13 mouse cellular contexts compared by ENCODE assay signal in the genomic region with DNA sequence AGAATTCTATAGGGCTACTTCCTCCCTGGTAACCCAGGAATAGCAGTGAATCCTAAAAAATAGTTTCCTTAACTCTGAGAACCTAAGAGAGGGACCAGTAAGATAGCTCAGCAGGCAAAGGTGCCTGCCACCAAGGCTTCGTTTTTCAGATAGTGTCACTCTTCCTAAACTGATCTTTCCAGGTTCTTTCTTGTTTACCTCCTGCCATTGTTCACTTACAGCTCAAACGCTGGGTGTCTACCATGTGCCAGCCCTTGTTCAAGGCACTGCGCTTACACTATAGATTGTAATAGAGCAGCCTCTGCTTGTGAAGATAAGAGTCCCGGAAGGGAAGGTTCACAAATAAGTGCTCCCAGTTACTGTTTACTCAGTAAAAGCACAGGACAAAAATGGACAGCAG. TPM values are rescaled to one million over a fixed set of nuclear protein-coding genes. Genes with fewer than 3 reads are reported as not detected.
A peak's percentile ranks its signal among the peaks of the same experiment; 100 is the strongest.
DNase-seq lines count a peak whose midpoint lies in the region; ATAC-seq and TF ChIP-seq lines count a peak whose summit lies in the region.
"Had no signal": no experiment of that assay in that cellular context is flagged by ENCODE, and none has a peak within 500 bp of the region (broad histone marks: within the 10 kb centered on the region; RNA-seq: fewer than 3 reads in every experiment).

No protein-coding gene starts in this region.

- peak; percentile 65 for DNase-seq in midbrain, embryonic 11.5 days (ENCODE audit: low spot score, missing footprints)
- DNase-seq in intestine, embryonic 14.5 days (ENCODE audit: low spot score): no peak
- peak; percentile 40 for DNase-seq in liver, postnatal 0 days
- peak; percentile 54 for DNase-seq in stomach, postnatal 0 days (ENCODE audit: low spot score)
- DNase-seq in layer of hippocampus, postnatal 25 days (ENCODE audit: extremely low spot score in 1 of 2, low spot score in 1 of 2): no peak
- no peak for DNase-seq in left cerebral cortex, adult 11 months (ENCODE audit: low spot score)
- DNase-seq: gastrocnemius, postnatal 25 days; right cerebral cortex, adult 18-20 months had no signal

- no peak overlapping the region for H3K4me3 ChIP-seq in midbrain, embryonic 11.5 days (ENCODE audit: low read depth, low read length)
- no peak overlapping the region for H3K4me3 ChIP-seq in midbrain, embryonic 13.5 days (replicated peaks)
- no peak overlapping the region for H3K4me3 ChIP-seq in intestine, embryonic 14.5 days (ENCODE audit: low read depth, low read length)
- peak overlapping the region; percentile 92; the same call in 1 of the 2 replicates for H3K4me3 ChIP-seq in liver, postnatal 0 days (ENCODE audit: low read depth, low read length)
- H3K4me3 ChIP-seq in stomach, postnatal 0 days (ENCODE audit: low read depth, low read length): no peak overlapping the region
- no peak overlapping the region for H3K4me3 ChIP-seq in kidney, embryonic 14.5 days (ENCODE audit: low read length)
- H3K4me3 ChIP-seq: forebrain, embryonic 12.5 days had no signal

- peak; percentile 84 for TF ChIP-seq EP300 in liver, postnatal 0 days (IDR thresholded peaks at IDR 0.05; ENCODE audit: low read depth)
- no peak for TF ChIP-seq EP300 in stomach, postnatal 0 days (optimal IDR thresholded peaks at IDR 0.05)

- peaks cover 19% of the 10 kb centered on the region for H3K4me1 ChIP-seq in midbrain, embryonic 11.5 days (ENCODE audit: control insufficient read depth, insufficient read depth, low read length)
- H3K4me1 ChIP-seq in midbrain, embryonic 13.5 days (replicated peaks): peaks cover 30% of the 10 kb centered on the region
- peaks cover 24% of the 10 kb centered on the region for H3K4me1 ChIP-seq in intestine, embryonic 14.5 days (replicated peaks; ENCODE audit: control insufficient read depth, insufficient read depth, low read length)
- H3K4me1 ChIP-seq in liver, postnatal 0 days (ENCODE audit: insufficient read depth): peaks cover 49% of the 10 kb centered on the region
- H3K4me1 ChIP-seq in stomach, postnatal 0 days (replicated peaks; ENCODE audit: control insufficient read depth, insufficient read depth): peaks cover 10% of the 10 kb centered on the region
- peaks cover 13% of the 10 kb centered on the region for H3K4me1 ChIP-seq in kidney, embryonic 14.5 days (ENCODE audit: control insufficient read depth, insufficient read depth, low read length)

- no peaks in the 10 kb centered on the region for H3K9me3 ChIP-seq in midbrain, embryonic 11.5 days (ENCODE audit: control insufficient read depth, low read length)
- H3K9me3 ChIP-seq in midbrain, embryonic 13.5 days: peaks cover 2% of the 10 kb centered on the region; the same call in 1 of the 2 replicates
- H3K9me3 ChIP-seq in intestine, embryonic 14.5 days (ENCODE audit: control insufficient read depth, low read length): no peaks in the 10 kb centered on the region
- H3K9me3 ChIP-seq in liver, postnatal 0 days (ENCODE audit: low read length): no peaks in the 10 kb centered on the region
- H3K9me3 ChIP-seq in stomach, postnatal 0 days (ENCODE audit: control insufficient read depth, low read length): no peaks in the 10 kb centered on the region
- H3K9me3 ChIP-seq in kidney, embryonic 14.5 days (ENCODE audit: control insufficient read depth, low read length): no peaks in the 10 kb centered on the region; the same call in 1 of the 2 replicates

- H3K27ac ChIP-seq in midbrain, embryonic 11.5 days (ENCODE audit: low read depth, low read length): no peak overlapping the region
- H3K27ac ChIP-seq in midbrain, embryonic 13.5 days: no peak overlapping the region
- H3K27ac ChIP-seq in intestine, embryonic 14.5 days (ENCODE audit: low read depth): 0 out of 2 replicates have a peak overlapping the region, but pooled peaks have one; percentile 43
- peak overlapping the region; percentile 96 for H3K27ac ChIP-seq in liver, postnatal 0 days (ENCODE audit: low read depth)
- H3K27ac ChIP-seq in stomach, postnatal 0 days (replicated peaks): peak overlapping the region; percentile 99
- H3K27ac ChIP-seq in kidney, embryonic 14.5 days (ENCODE audit: low read depth, low read length): no peak overlapping the region
- H3K27ac ChIP-seq: forebrain, embryonic 12.5 days; hindbrain, embryonic 14.5 days had no signal

- no peaks in the 10 kb centered on the region for H3K27me3 ChIP-seq in midbrain, embryonic 11.5 days (ENCODE audit: control insufficient read depth, insufficient read depth, low read length)
- no peaks in the 10 kb centered on the region for H3K27me3 ChIP-seq in midbrain, embryonic 13.5 days
- H3K27me3 ChIP-seq in intestine, embryonic 14.5 days (replicated peaks; ENCODE audit: control insufficient read depth, insufficient read depth, low read length): no peaks in the 10 kb centered on the region
- H3K27me3 ChIP-seq in liver, postnatal 0 days (ENCODE audit: insufficient read depth, low read length): no peaks in the 10 kb centered on the region
- no peaks in the 10 kb centered on the region for H3K27me3 ChIP-seq in stomach, postnatal 0 days (ENCODE audit: control insufficient read depth, insufficient read depth, low read length)
- H3K27me3 ChIP-seq in kidney, embryonic 14.5 days (ENCODE audit: control insufficient read depth, insufficient read depth, low read length): no peaks in the 10 kb centered on the region
- H3K27me3 ChIP-seq: CH12.LX; forebrain, embryonic 12.5 days had no signal

- 83% methylated on average over 4 of the region's 4 CpGs for WGBS in midbrain, embryonic 11.5 days
- 93% methylated on average over 4 of the region's 4 CpGs for WGBS in midbrain, embryonic 13.5 days
- 83% methylated on average over 4 of the region's 4 CpGs for WGBS in intestine, embryonic 14.5 days
- WGBS in liver, postnatal 0 days (ENCODE audit: insufficient replicate concordance): 31% methylated on average over 4 of the region's 4 CpGs
- WGBS in stomach, postnatal 0 days: 58% methylated on average over 4 of the region's 4 CpGs
- WGBS in kidney, embryonic 14.5 days: 84% methylated on average over 4 of the region's 4 CpGs

- no peak overlapping the region for H3K9ac ChIP-seq in midbrain, embryonic 11.5 days (ENCODE audit: low read length)
- H3K9ac ChIP-seq in midbrain, embryonic 13.5 days (replicated peaks): no peak overlapping the region
- no peak overlapping the region for H3K9ac ChIP-seq in intestine, embryonic 14.5 days (ENCODE audit: low read length)
- peak overlapping the region; percentile 96; the same call in 1 of the 2 replicates for H3K9ac ChIP-seq in liver, postnatal 0 days (replicated peaks)
- no peak overlapping the region for H3K9ac ChIP-seq in stomach, postnatal 0 days (ENCODE audit: low read length)
- H3K9ac ChIP-seq in kidney, embryonic 14.5 days (ENCODE audit: low read depth, low read length): no peak overlapping the region
- H3K9ac ChIP-seq: forebrain, embryonic 12.5 days; hindbrain, embryonic 14.5 days had no signal

- no peak overlapping the region for H3K4me2 ChIP-seq in midbrain, embryonic 11.5 days
- H3K4me2 ChIP-seq in midbrain, embryonic 13.5 days (replicated peaks): no peak overlapping the region
- H3K4me2 ChIP-seq in intestine, embryonic 14.5 days (ENCODE audit: low read length): no peak overlapping the region
- peak overlapping the region; percentile 97 for H3K4me2 ChIP-seq in liver, postnatal 0 days (ENCODE audit: low read depth, low read length)
- H3K4me2 ChIP-seq in stomach, postnatal 0 days (replicated peaks; ENCODE audit: low read depth): no peak overlapping the region
- no peak overlapping the region for H3K4me2 ChIP-seq in kidney, embryonic 14.5 days (replicated peaks; ENCODE audit: low read depth, low read length)

- no peak for TF ChIP-seq CTCF in liver, postnatal 0 days (IDR thresholded peaks at IDR 0.05; ENCODE audit: low read depth)
- no peak for TF ChIP-seq CTCF in stomach, postnatal 0 days (IDR thresholded peaks at IDR 0.05; ENCODE audit: low read depth)

- peaks cover 4% of the 10 kb centered on the region for H3K36me3 ChIP-seq in midbrain, embryonic 11.5 days (ENCODE audit: control insufficient read depth, insufficient read depth, low read length)
- H3K36me3 ChIP-seq in midbrain, embryonic 13.5 days: peaks cover 5% of the 10 kb centered on the region; the same call in 1 of the 2 replicates
- peaks cover 11% of the 10 kb centered on the region for H3K36me3 ChIP-seq in intestine, embryonic 14.5 days (ENCODE audit: control insufficient read depth, insufficient read depth, low read length)
- peaks cover 9% of the 10 kb centered on the region for H3K36me3 ChIP-seq in liver, postnatal 0 days (replicated peaks; ENCODE audit: insufficient read depth, low read length)
- no peaks in the 10 kb centered on the region for H3K36me3 ChIP-seq in stomach, postnatal 0 days (ENCODE audit: control insufficient read depth, insufficient read depth, low read length)
- H3K36me3 ChIP-seq in kidney, embryonic 14.5 days (ENCODE audit: control insufficient read depth, insufficient read depth, low read length): peaks cover 5% of the 10 kb centered on the region; the same call in 1 of the 2 replicates

- ATAC-seq in midbrain, embryonic 11.5 days (ENCODE audit: low FRiP score): no peak
- ATAC-seq in midbrain, embryonic 13.5 days: no peak
- ATAC-seq in intestine, embryonic 14.5 days (replicated peaks; ENCODE audit: low FRiP score, low TSS enrichment, low read depth): no peak
- ATAC-seq in liver, postnatal 0 days: peak; percentile 14
- no peak for ATAC-seq in stomach, postnatal 0 days (ENCODE audit: low FRiP score, low TSS enrichment)
- no peak for ATAC-seq in kidney, embryonic 14.5 days (ENCODE audit: low FRiP score, low TSS enrichment)

RNA-seq across cellular contexts. Expression of a gene that starts 1.6 kb away (rescaled TPM):
- polyA plus RNA-seq in midbrain, embryonic 11.5 days (2014; fragmentation: Nextera tagmentation; extraction: Ambion mirVana): 80.3 and 84.4 TPM in 2 replicates
- 68.6 and 69.6 TPM in 2 replicates for polyA plus RNA-seq in midbrain, embryonic 13.5 days (2015; fragmentation: Nextera tagmentation; extraction: Ambion mirVana)
- 84.5 and 96.8 TPM in 2 replicates for polyA plus RNA-seq in intestine, embryonic 14.5 days (2014; fragmentation: Nextera tagmentation; extraction: Ambion mirVana)
- 35.8 and 39.6 TPM in 2 replicates for polyA plus RNA-seq in liver, postnatal 0 days (2015; fragmentation: Nextera tagmentation; extraction: Ambion mirVana)
- polyA plus RNA-seq in stomach, postnatal 0 days (2015; fragmentation: Nextera tagmentation; extraction: Ambion mirVana): 54.7 and 62.9 TPM in 2 replicates
- 10 to 100 TPM; 56.5 to 63.2 TPM for total RNA-seq in layer of hippocampus, postnatal 25 days (2021)
- polyA plus RNA-seq in kidney, embryonic 14.5 days (2014; fragmentation: Nextera tagmentation; extraction: Ambion mirVana): 81.6 and 101 TPM in 2 replicates

RNA-seq across cellular contexts. Expression of a gene that starts 1.7 kb away (rescaled TPM):
- polyA plus RNA-seq in midbrain, embryonic 11.5 days (2014; fragmentation: Nextera tagmentation; extraction: Ambion mirVana): 13.1 and 16.8 TPM in 2 replicates
- polyA plus RNA-seq in midbrain, embryonic 13.5 days (2015; fragmentation: Nextera tagmentation; extraction: Ambion mirVana): 5.8 and 7.5 TPM in 2 replicates
- 13.0 and 17.0 TPM in 2 replicates for polyA plus RNA-seq in intestine, embryonic 14.5 days (2014; fragmentation: Nextera tagmentation; extraction: Ambion mirVana)
- polyA plus RNA-seq in liver, postnatal 0 days (2015; fragmentation: Nextera tagmentation; extraction: Ambion mirVana): 6.0 and 7.7 TPM in 2 replicates
- polyA plus RNA-seq in stomach, postnatal 0 days (2015; fragmentation: Nextera tagmentation; extraction: Ambion mirVana): 8.5 and 10.8 TPM in 2 replicates
- total RNA-seq in layer of hippocampus, postnatal 25 days (2021): 10 to 100 TPM; 20.0 to 21.4 TPM
- 15.3 and 16.2 TPM in 2 replicates for polyA plus RNA-seq in kidney, embryonic 14.5 days (2014; fragmentation: Nextera tagmentation; extraction: Ambion mirVana)

Comparison
In these comparisons a context has a peak if more than half of its experiments do, and no peak if none do; other contexts are left out.
1. DNase-seq: peak in midbrain, embryonic 11.5 days (single experiment), liver, postnatal 0 days (single experiment) and stomach, postnatal 0 days (single experiment); none in intestine, embryonic 14.5 days (single experiment), layer of hippocampus, postnatal 25 days (0 of 2) and left cerebral cortex, adult 11 months (single experiment).
2. H3K27ac ChIP-seq: peak in intestine, embryonic 14.5 days (single experiment), liver, postnatal 0 days (single experiment) and stomach, postnatal 0 days (single experiment); none in midbrain, embryonic 11.5 days (single experiment), midbrain, embryonic 13.5 days (single experiment) and kidney, embryonic 14.5 days (single experiment).